Mouse (Mus musculus): ENCODE measurements around the gene Cbx1. TPM values are rescaled to one million over a fixed set of nuclear protein-coding genes. Genes with fewer than 3 reads are reported as not detected.

Cbx1 gene
- total and polyA plus RNA-seq, 3 experiments = 132 to 368 (median 152) TPM

- peaks cover 10 to 11% of the 10 kb centered on the region in 2 experiments for H3K27me3 ChIP-seq (ENCODE audit: control insufficient read depth in 1 of 2, insufficient read depth in 2 of 2, low read length in 2 of 2)
- H3K27ac ChIP-seq (ENCODE audit: control insufficient read depth, low read depth, low read length) = no peak overlapping the region
Observed at GRCm38 (mm10) chr11:96838341-96838740, 49.4 kb downstream of the Cbx1 start.

GRCm38 (mm10) chr11:96839428-96839827, 50.5 kb downstream of the Cbx1 start:
- H3K27me3 ChIP-seq (ENCODE audit: control insufficient read depth in 1 of 2, insufficient read depth in 2 of 2, low read length in 2 of 2) = peaks cover 10 to 11% of the 10 kb centered on the region in 2 experiments
- no peaks in the 10 kb centered on the region for H3K4me1 ChIP-seq (ENCODE audit: control insufficient read depth in 1 of 2, insufficient read depth in 2 of 2, low read length in 2 of 2)
- H3K9me3 ChIP-seq (replicated peaks; ENCODE audit: insufficient read depth, low read length) = no peaks in the 10 kb centered on the region
- H3K36me3 ChIP-seq (ENCODE audit: control insufficient read depth in 1 of 2, insufficient read depth in 2 of 2, low read length in 2 of 2) = no peaks in the 10 kb centered on the region
- no peak overlapping the region for H3K4me3 ChIP-seq (ENCODE audit: control insufficient read depth in 1 of 2, insufficient read depth in 1 of 2, low read depth in 2 of 2, low read length in 2 of 2)
- DNase-seq (ENCODE audit: low read depth, low spot score) = no peak
- H3K79me2 ChIP-seq (ENCODE audit: control insufficient read depth, insufficient read depth, low read length, poor library complexity) = no peaks in the 10 kb centered on the region
- no peak overlapping the region for H3K27ac ChIP-seq (ENCODE audit: control insufficient read depth, low read depth, low read length)
- H3K9ac ChIP-seq (ENCODE audit: control insufficient read depth, low read depth, low read length, poor library complexity, severe bottlenecking) = no peak overlapping the region
- TF ChIP-seq USF1 (IDR thresholded peaks at IDR 0.05; ENCODE audit: low read depth, low read length) (no peak), HCFC1 (IDR thresholded peaks at IDR 0.05; ENCODE audit: low read depth, low read length) (no peak), ZC3H11A (IDR thresholded peaks at IDR 0.05; ENCODE audit: low read depth, low read length) (no peak), GATA1 (IDR thresholded peaks at IDR 0.05; ENCODE audit: low read depth, low read length) (no peak), RCOR1 (IDR thresholded peaks at IDR 0.05; ENCODE audit: low read depth, low read length) (no peak), NELFE (IDR thresholded peaks at IDR 0.05; ENCODE audit: low read depth, low read length) (no peak), ZNF384 (IDR thresholded peaks at IDR 0.05; ENCODE audit: low read depth, low read length) (no peak), BHLHE40 (IDR thresholded peaks at IDR 0.05; ENCODE audit: borderline replicate concordance, low read depth, low read length) (no peak), POLR2AphosphoS2 (IDR thresholded peaks at IDR 0.05; ENCODE audit: low read length) (no peak), MYB (IDR thresholded peaks at IDR 0.05; ENCODE audit: low read depth, low read length) (no peak), NRF1 (IDR thresholded peaks at IDR 0.05; ENCODE audit: insufficient read depth, low read depth, low read length, poor library complexity, severe bottlenecking) (no peak), CHD2 (IDR thresholded peaks at IDR 0.05; ENCODE audit: low read length) (no peak), SIN3A (IDR thresholded peaks at IDR 0.05; ENCODE audit: low read length) (no peak), POLR2AphosphoS5 (IDR thresholded peaks at IDR 0.05; ENCODE audit: borderline replicate concordance, low read depth, low read length) (no peak), RAD21 (IDR thresholded peaks at IDR 0.05; ENCODE audit: low read depth, low read length) (no peak), GABPA (IDR thresholded peaks at IDR 0.05; ENCODE audit: low read depth, low read length) (no peak)

More at GRCm38 (mm10) chr11:96838341-96838740, 49.4 kb downstream of the Cbx1 start:
- Histone ChIP-seq H3K9ac (ENCODE audit: control insufficient read depth, low read depth, low read length, poor library complexity, severe bottlenecking) (no peak overlapping the region), H3K4me3 (ENCODE audit: control insufficient read depth in 1 of 2, insufficient read depth in 1 of 2, low read depth in 2 of 2, low read length in 2 of 2) (no peak overlapping the region), H3K4me1 (ENCODE audit: control insufficient read depth in 1 of 2, insufficient read depth in 2 of 2, low read length in 2 of 2) (no peaks in the 10 kb centered on the region), H3K79me2 (ENCODE audit: control insufficient read depth, insufficient read depth, low read length, poor library complexity) (no peaks in the 10 kb centered on the region), H3K9me3 (replicated peaks; ENCODE audit: insufficient read depth, low read length) (no peaks in the 10 kb centered on the region), H3K36me3 (ENCODE audit: control insufficient read depth in 1 of 2, insufficient read depth in 2 of 2, low read length in 2 of 2) (no peaks in the 10 kb centered on the region)
- TF ChIP-seq USF1 (IDR thresholded peaks at IDR 0.05; ENCODE audit: low read depth, low read length) (no peak), MAFK (IDR thresholded peaks at IDR 0.05; ENCODE audit: borderline replicate concordance, low read depth, low read length) (no peak), JUND (IDR thresholded peaks at IDR 0.05; ENCODE audit: low read depth, low read length) (no peak), MXI1 (IDR thresholded peaks at IDR 0.05; ENCODE audit: low read depth, low read length) (no peak), NRF1 (IDR thresholded peaks at IDR 0.05; ENCODE audit: insufficient read depth, low read depth, low read length, poor library complexity, severe bottlenecking) (no peak), NELFE (IDR thresholded peaks at IDR 0.05; ENCODE audit: low read depth, low read length) (no peak), POLR2AphosphoS5 (IDR thresholded peaks at IDR 0.05; ENCODE audit: borderline replicate concordance, low read depth, low read length) (no peak), SIN3A (IDR thresholded peaks at IDR 0.05; ENCODE audit: low read length) (no peak), MAZ (IDR thresholded peaks at IDR 0.05; ENCODE audit: low read depth, low read length) (no peak), MYB (IDR thresholded peaks at IDR 0.05; ENCODE audit: low read depth, low read length) (no peak), USF2 (IDR thresholded peaks at IDR 0.05; ENCODE audit: borderline replicate concordance in 1 of 2, insufficient read depth in 1 of 2, low read depth in 1 of 2, low read length in 2 of 2) (no peak), ZC3H11A (IDR thresholded peaks at IDR 0.05; ENCODE audit: low read depth, low read length) (no peak), HCFC1 (IDR thresholded peaks at IDR 0.05; ENCODE audit: low read depth, low read length) (no peak), CTCF (IDR thresholded peaks at IDR 0.05 in 2 of 3, conservative IDR thresholded peaks at IDR 0.05 in 1 of 3; ENCODE audit: control insufficient read depth in 1 of 3, insufficient read depth in 1 of 3, low read depth in 2 of 3, low read length in 3 of 3, poor library complexity in 1 of 3, severe bottlenecking in 1 of 3) (no peak), ELF1 (IDR thresholded peaks at IDR 0.05; ENCODE audit: low read depth, low read length) (no peak), ETS1 (IDR thresholded peaks at IDR 0.05; ENCODE audit: low read depth, low read length) (no peak), EP300 (IDR thresholded peaks at IDR 0.05; ENCODE audit: low read depth in 1 of 2, low read length in 2 of 2) (no peak)
- DNase-seq (ENCODE audit: low read depth, low spot score) = no peak

Data from MEL (cell line).